Mouse (Mus musculus) erythroblast, embryonic 14.5 days (primary cell): ENCODE measurements around the gene Lmntd2. TPM values are rescaled to one million over a fixed set of nuclear protein-coding genes. Genes with fewer than 3 reads are reported as not detected.

Source experiments
- H3K27me3 ChIP-seq: 2 replicates; pipeline ENCODE4 v1.6.1; 2012; ENCODE audit warnings: inconsistent platforms; ENCODE audit not compliant: control insufficient read depth
- H3K36me3 ChIP-seq: 2 replicates; pipeline ENCODE4 v1.6.1; 2012; ENCODE audit warnings: mild to moderate bottlenecking, inconsistent platforms; ENCODE audit not compliant: control insufficient read depth
- H3K4me1 ChIP-seq: 2 replicates; pipeline ENCODE4 v1.6.1; 2012; ENCODE audit warnings: inconsistent platforms; ENCODE audit not compliant: control insufficient read depth
- H3K4me3 ChIP-seq: replicated peaks from 2 replicates; pipeline ENCODE3; 2012; ENCODE audit warnings: moderate library complexity, mild to moderate bottlenecking, inconsistent platforms
- H3K9me3 ChIP-seq: 2 replicates; pipeline ENCODE4 v1.6.1; 2012; ENCODE audit warnings: low read length, inconsistent platforms, mixed read lengths; ENCODE audit not compliant: control insufficient read depth
- GATA1 ChIP-seq: IDR thresholded peaks from 2 replicates; pipeline ENCODE4 v1.6.1; 2012; ENCODE audit warnings: low read length, inconsistent platforms, mixed read lengths
- TAL1 ChIP-seq: IDR thresholded peaks from 3 replicates; pipeline ENCODE4 v1.6.1; 2012; ENCODE audit warnings: low read length, inconsistent platforms, mixed read lengths
- polyA plus RNA-seq: library from polyadenylated mRNA; stranded (reverse); fragments of >175 nt; gene quantifications from 2 replicates; pipeline ENCODE4 v1.2.3, GENCODE M21; 2012

The Lmntd2 gene
- polyA plus RNA-seq, 1 experiment: 0.28 TPM

DNA sequence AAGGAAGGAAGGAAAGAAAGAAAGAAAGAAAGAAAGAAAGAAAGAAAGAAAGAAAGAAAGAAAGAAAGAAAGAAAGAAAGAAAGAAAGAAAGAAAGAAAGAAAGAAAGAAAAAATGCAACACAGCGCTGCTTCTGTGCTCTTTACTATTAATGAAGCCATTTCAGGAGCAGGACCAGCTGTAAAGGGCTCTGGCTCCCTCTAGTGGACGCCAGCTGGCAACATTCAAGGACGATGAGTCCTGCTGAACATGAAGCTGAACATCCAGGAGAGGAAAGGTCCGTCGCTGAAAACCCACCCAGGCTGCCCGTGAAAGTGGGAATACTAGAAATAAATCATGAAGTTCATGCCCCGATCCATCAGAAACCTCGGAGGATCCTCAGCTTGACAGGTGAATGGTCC is 37.7 kb downstream of the Lmntd2 start:
- peaks cover 5% of the 10 kb centered on the region for H3K27me3 ChIP-seq
- no peak overlapping the region for H3K4me3 ChIP-seq
- no peak for TF ChIP-seq GATA1
- no peak for TF ChIP-seq TAL1
- no peaks in the 10 kb centered on the region for H3K36me3 ChIP-seq
- peaks cover 2% of the 10 kb centered on the region; the same call in 1 of the 2 replicates for H3K9me3 ChIP-seq
- H3K4me1 ChIP-seq: peaks cover 33% of the 10 kb centered on the region

DNA sequence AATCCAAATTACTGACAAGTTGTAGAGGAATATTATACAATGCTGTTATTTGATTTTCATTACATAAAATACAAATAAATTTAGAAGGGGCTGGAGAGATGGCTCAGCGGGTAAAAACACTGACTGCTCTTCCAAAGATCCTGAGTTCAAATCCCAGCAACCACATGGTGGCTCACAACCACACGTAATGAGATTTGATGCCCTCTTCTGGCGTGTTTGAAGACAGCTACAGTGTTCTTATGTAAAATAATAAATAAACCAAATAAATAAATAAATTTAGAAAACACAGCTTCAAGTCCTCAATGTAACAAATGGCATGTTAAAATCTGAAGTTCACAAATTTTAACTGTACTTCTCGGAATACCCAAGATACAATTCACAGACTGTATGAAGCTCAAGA is 38.8 kb downstream of the Lmntd2 start:
- peaks cover 44% of the 10 kb centered on the region for H3K4me1 ChIP-seq
- TF ChIP-seq TAL1 (no peak), GATA1 (no peak)
- H3K9me3 ChIP-seq: peaks cover 2% of the 10 kb centered on the region; the same call in 1 of the 2 replicates

DNA sequence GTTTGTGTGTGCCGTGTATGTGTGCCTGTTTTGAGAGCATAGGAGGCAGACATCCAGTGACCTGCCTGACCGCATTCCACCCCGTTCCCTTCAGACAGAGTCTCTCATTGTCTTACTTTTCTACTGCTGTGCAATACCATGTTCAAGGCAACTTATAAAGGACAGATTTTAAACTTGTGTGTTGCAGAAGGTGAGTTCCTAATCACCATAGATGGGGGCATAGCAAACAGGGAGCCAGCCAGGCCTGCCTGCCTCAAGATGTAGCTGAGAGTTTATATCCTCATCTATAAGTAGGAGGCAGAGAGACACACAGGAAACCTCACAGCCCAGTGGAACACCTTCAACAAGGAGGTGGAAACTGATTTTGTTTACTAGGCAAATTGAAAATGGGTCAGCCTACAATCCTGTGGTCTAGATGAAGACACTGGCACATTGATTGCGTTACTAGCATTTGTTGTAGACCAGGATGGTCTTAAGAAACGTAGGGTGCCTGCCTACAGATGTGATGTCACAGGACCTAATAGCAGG is 40.5 kb downstream of the Lmntd2 start:
- Histone ChIP-seq H3K4me1 (peaks cover 61% of the 10 kb centered on the region), H3K36me3 (no peaks in the 10 kb centered on the region)

More for the DNA sequence above, 38.8 kb downstream of the Lmntd2 start:
- H3K36me3 ChIP-seq: no peaks in the 10 kb centered on the region
- peaks cover 5% of the 10 kb centered on the region for H3K27me3 ChIP-seq
- H3K4me3 ChIP-seq: no peak overlapping the region

DNA sequence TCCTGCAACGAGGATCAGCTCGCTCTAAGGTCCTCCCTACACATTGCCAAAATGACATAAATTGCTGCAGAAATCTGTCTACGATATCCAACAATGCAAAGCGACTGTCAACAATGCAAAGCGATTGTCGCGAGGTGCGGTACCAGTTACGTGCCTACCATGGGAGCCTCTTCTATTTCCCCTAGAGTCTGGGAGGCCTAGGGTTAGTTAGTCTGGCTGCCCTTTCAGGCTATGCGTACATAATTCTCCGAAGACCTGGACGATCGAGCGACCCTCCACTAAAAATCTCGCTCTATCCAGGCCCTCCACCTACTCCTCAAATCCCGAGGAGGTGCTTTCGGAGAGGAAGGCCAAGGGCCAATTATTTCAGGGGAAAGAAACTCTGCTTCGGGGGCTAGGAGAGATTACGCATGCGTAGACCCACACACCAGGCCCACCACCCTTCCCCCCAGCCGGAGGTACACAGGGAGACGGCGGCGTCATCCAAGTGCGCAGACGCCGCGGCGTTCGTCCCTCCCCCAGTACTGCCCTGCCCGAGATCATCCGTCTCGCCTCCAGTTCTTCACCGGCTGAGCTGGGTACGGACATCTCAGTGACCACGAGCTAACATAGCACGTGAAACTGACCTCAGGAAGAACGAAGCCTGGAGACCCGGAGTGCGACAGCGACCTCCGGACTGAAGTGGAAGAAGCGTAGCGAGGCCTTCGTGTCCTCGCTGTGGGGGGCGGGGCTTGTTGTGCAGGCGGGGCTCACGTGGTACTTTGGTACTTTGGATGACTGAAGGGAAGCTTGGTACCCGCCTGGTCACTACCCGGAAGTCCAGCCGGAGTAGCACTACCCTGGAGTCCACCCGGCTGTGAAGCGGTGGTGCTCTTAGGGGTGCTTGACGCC is 41.5 kb downstream of the Lmntd2 start, which contains the start of gene Rnh1:
TSS of gene Rnh1 (minus strand) at position 742 of the 891 bp plus-strand sequence.
- H3K9me3 ChIP-seq: no peaks in the 10 kb centered on the region

More for the DNA sequence above, 40.5 kb downstream of the Lmntd2 start:
- peak overlapping the region; percentile 77 for H3K4me3 ChIP-seq
- peaks cover 2% of the 10 kb centered on the region; the same call in 1 of the 2 replicates for H3K9me3 ChIP-seq
- TF ChIP-seq GATA1 (no peak), TAL1 (no peak)
- H3K27me3 ChIP-seq: peaks cover 5% of the 10 kb centered on the region

DNA sequence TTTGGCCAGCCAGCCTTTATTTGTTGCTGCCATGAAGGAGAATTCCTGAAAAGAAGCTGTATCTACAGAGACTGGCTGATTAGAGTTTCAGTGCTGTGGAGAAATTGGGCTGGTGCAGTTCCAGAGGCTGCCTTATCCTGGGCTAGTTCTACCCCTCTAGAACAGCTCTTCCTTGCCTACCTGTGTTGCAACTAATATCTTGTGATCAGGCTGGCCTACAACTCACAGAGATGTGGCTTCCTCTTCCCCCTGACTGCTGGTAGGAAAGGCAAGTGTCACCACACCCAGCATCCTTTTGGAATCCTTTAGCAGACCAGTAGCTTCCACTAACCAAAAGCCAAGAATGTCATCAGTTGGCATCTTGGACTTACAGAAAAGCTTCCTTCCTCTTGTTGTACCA is 44.0 kb downstream of the Lmntd2 start:
- H3K36me3 ChIP-seq: peaks cover 13% of the 10 kb centered on the region
- H3K4me1 ChIP-seq: peaks cover 73% of the 10 kb centered on the region
- H3K9me3 ChIP-seq: no peaks in the 10 kb centered on the region
- no peaks in the 10 kb centered on the region for H3K27me3 ChIP-seq
- no peak for TF ChIP-seq TAL1
- TF ChIP-seq GATA1: no peak
- H3K4me3 ChIP-seq: no peak overlapping the region

More for the DNA sequence above, 41.5 kb downstream of the Lmntd2 start, which contains the start of gene Rnh1:
- Histone ChIP-seq H3K27me3 (no peaks in the 10 kb centered on the region), H3K4me1 (peaks cover 71% of the 10 kb centered on the region), H3K36me3 (no peaks in the 10 kb centered on the region), H3K4me3 (peak within 1 kb of the TSS; percentile 77)
- no peak for TF ChIP-seq GATA1
- TF ChIP-seq TAL1: no peak

DNA sequence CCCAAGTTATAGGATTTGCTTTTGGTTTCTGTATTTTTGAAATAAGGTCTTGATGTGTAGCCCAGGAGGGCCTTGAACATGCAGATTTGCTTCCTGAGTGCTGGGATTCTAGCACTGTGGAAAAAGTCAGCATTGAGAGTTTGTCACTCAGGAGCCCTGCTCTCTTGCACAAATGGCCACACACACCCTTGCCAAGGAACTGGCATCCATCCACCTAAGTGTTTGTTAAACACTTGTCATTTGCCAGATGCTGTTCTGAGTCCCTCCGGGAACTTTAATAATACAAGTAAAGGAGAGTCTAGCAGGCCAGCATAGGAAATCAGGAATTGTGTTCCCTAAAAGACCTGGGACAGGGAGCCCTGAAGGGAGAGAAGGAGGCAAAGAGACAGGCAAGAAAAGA is 44.6 kb downstream of the Lmntd2 start:
- H3K36me3 ChIP-seq: peaks cover 19% of the 10 kb centered on the region
- H3K27me3 ChIP-seq: no peaks in the 10 kb centered on the region
- peak overlapping the region; percentile 69 for H3K4me3 ChIP-seq
- no peak for TF ChIP-seq TAL1
- no peak for TF ChIP-seq GATA1
- no peaks in the 10 kb centered on the region for H3K9me3 ChIP-seq
- H3K4me1 ChIP-seq: peaks cover 78% of the 10 kb centered on the region

DNA sequence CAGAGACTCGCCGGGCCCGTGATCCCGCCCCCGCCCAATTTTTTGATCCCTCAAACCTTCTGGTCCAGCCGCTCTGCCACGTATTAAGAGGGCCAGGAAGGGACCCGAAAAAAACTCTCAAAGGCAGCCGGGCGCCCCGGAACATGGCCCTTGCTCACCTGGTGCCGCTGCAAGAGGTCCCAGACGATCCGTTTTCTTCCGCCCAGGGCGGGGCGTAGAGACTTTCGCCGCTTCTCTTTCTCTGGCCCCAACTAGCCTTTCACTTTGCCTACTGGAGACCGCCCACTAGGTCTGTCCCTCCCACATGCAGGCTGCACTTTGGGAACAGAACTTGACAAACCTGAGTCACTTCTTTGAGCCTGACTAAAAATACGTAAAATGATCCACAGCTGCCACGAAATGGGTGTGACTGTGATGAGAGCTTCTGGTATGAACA is 45.3 kb downstream of the Lmntd2 start:
- H3K4me1 ChIP-seq: peaks cover 80% of the 10 kb centered on the region
- no peaks in the 10 kb centered on the region for H3K27me3 ChIP-seq
- peak overlapping the region; percentile 69 for H3K4me3 ChIP-seq
- no peaks in the 10 kb centered on the region for H3K9me3 ChIP-seq
- H3K36me3 ChIP-seq: peaks cover 26% of the 10 kb centered on the region
- TF ChIP-seq GATA1: no peak
- TF ChIP-seq TAL1: no peak

DNA sequence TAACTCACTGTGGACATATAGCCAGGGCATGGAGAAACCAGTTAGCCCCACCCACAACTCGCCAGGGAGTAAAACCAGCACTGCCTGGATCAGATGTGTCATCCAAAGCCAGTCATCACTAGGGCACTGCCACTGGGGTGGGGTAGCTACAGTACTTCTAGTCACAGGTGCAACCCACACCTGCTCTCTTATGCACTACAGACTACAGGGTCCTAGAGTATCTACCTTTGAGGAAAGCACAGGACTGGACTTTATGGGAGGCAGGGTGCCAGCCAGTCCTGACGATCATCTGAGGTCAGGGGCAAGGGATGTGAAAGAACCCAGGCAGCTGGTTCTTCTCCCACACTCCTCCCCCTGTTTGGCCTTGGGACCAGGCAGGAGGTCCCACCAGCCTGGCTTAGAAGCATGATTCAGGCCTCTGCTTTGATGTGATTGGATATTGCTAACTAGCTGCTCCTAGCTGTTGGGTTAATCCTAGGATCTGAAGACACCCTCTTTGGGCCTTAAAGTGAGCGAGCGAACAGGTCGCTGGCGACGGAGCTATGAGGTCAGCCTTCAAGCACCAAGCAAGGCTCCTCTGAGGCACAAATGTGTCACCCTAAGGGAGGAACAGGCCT is 45.9 kb downstream of the Lmntd2 start:
- no peaks in the 10 kb centered on the region for H3K27me3 ChIP-seq
- no peaks in the 10 kb centered on the region for H3K9me3 ChIP-seq
- peak overlapping the region; percentile 69 for H3K4me3 ChIP-seq
- peaks cover 32% of the 10 kb centered on the region for H3K36me3 ChIP-seq
- no peak for TF ChIP-seq TAL1
- TF ChIP-seq GATA1: no peak
- H3K4me1 ChIP-seq: peaks cover 74% of the 10 kb centered on the region

DNA sequence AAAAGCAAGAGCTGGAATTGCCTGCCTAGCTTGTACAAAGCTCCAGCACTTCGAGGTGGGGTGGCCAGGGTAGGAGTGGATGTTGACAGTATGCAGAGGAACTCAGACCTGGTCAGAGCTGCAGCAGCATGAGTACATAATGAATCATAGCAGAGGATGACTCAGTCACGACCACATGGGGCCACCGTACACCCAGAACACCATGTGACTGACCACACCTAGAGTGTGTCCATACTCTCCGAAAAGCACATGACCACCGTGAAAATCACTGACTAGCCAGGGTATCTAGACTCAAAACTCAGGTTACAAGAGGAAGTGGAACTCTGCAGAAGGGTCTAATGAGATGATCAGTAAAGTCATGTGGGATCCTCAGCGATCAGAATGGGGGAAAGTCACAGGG is 49.0 kb downstream of the Lmntd2 start:
- Histone ChIP-seq H3K4me1 (peaks cover 45% of the 10 kb centered on the region), H3K4me3 (no peak overlapping the region), H3K9me3 (no peaks in the 10 kb centered on the region), H3K27me3 (no peaks in the 10 kb centered on the region), H3K36me3 (peaks cover 62% of the 10 kb centered on the region)
- no peak for TF ChIP-seq TAL1
- no peak for TF ChIP-seq GATA1
